Mouse (Mus musculus) bone marrow, adult 2 months (tissue): ENCODE data around the gene Creb1. TPM values are rescaled to one million over a fixed set of nuclear protein-coding genes. Genes with fewer than 3 reads are reported as not detected.

Experiments used
- H3K27ac ChIP-seq: fragments of 200-500 bp; 2 replicates; pipeline ENCODE4 v1.5.1; 2012; ENCODE audit warnings: low read depth, mild to moderate bottlenecking, control low read depth, inconsistent platforms, low read length; ENCODE audit not compliant: control insufficient read depth, poor library complexity, insufficient read depth
- H3K4me1 ChIP-seq: fragments of 200-500 bp; 2 replicates; pipeline ENCODE4 v1.6.1; 2011; ENCODE audit warnings: low read length; ENCODE audit not compliant: control insufficient read depth, insufficient read depth
- H3K4me3 ChIP-seq: fragments of 200-500 bp; replicated peaks from 2 replicates; pipeline ENCODE3; 2011; ENCODE audit warnings: mild to moderate bottlenecking, low read depth, low read length, control low read depth; ENCODE audit not compliant: control insufficient read depth
- CTCF ChIP-seq: fragments of 200-500 bp; IDR thresholded peaks from 2 replicates; pipeline ENCODE4 v1.5.1; 2011; ENCODE audit warnings: low read length, control low read depth; ENCODE audit not compliant: control insufficient read depth, insufficient read depth
- POLR2A ChIP-seq: fragments of 200-500 bp; IDR thresholded peaks from 2 replicates; pipeline ENCODE4 v1.6.1; 2011; ENCODE audit warnings: low read depth, mild to moderate bottlenecking, control low read depth, low read length, borderline replicate concordance; ENCODE audit not compliant: control insufficient read depth
- WGBS: fragments of 180-500 bp; shearing (Covaris S2); methylation state at CpG from one replicate; pipeline ENCODE4 v1.1.7; 2018; 5-methylcytosine and 5-hydroxymethylcytosine counted together
- polyA plus RNA-seq: library from polyadenylated mRNA; stranded (reverse); fragments of >200 nt; gene quantifications from 2 replicates; pipeline ENCODE4 v1.2.4, GENCODE M21; 2011; ENCODE audit warnings: low replicate concordance; ENCODE audit not compliant: missing spikeins, insufficient read depth, insufficient read length

Creb1 gene
- polyA plus RNA-seq, 1 experiment, result 15.9 TPM

DNA sequence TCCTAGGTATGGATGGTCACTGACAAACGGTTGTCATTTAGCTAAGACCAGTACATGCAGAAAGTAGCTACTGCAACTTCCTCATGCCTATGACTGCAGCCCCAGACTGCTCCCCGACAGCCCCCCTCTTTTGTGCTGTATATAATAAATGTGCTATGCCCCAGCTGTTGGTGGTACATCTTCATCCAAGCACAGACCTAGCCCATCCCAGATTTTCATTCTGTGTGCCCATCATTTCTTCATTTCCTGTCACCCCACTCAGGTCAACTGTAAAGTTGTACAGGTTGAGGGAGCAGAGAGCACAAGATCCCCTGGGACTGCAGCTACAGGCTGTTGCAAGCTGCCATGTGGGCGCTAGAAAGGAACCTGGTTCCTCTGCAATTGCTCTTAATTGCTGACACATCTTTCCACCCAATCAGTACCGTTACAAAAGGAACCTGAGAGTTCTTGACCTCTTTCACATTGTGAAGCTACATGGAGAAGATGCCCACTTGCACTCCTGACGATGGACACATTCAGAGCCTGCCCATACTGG is 2.6 kb upstream of the Creb1 start:
- 14% methylated on average over 5 of the region's 5 CpGs for WGBS
- TF ChIP-seq CTCF (no peak), POLR2A (no peak)
- H3K27ac ChIP-seq, result peak overlapping the region; percentile 9; the same call in 1 of the 2 replicates

DNA sequence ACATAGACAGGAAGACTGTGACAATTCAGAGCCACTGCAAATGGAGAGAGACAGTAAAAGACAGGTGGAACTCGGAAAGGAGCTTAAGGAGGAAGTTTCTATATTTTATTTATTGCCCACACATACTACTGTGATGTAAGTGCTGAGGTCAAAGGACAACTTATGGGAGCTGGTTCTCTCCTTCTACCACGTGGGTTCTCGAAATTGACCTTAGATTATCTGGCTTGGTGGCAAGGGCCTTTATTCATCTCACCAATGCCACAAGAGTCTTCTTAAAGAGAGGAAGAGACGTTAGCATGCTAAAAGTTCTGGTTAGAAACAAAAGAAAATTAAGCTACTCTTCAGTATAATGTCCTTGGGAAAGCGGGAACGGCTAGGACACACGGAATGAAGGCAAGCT is 897 bp upstream of the Creb1 start:
- peaks cover 3% of the 10 kb centered on the region; the same call in 1 of the 2 replicates for H3K4me1 ChIP-seq
- H3K4me3 ChIP-seq, result peak overlapping the region; percentile 67
- TF ChIP-seq CTCF (no peak), POLR2A (no peak)
- peak overlapping the region; percentile 99 for H3K27ac ChIP-seq
- WGBS, result 3% methylated on average over 7 of the region's 7 CpGs

More for the DNA sequence above, 2.6 kb upstream of the Creb1 start:
- no peak overlapping the region for H3K4me3 ChIP-seq
- H3K4me1 ChIP-seq, result peaks cover 3% of the 10 kb centered on the region; the same call in 1 of the 2 replicates

DNA sequence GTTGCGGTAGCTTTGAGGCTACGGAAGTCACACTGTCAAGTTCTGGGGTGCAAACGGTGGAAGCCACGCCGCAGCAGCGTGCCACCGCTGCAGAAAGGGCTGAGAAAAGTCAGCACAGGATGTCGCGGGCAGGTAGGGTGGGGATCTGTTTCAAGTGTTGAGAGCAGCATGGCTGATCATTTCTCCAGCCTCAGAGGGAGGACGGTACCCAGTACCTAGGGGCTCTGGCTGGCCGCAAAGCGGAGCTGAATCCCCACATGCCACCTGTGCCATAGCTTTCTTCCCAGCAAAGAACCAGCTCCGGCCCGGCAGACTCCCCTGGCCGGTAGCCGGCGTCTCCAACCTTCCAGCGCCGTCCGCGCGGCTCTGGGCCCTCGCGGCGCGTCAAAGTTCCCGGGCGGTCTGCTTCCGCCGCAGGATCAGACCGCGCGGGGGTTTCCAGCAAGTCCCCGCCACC is 350 bp upstream of the Creb1 start:
- Histone ChIP-seq H3K4me1 (peaks cover 2% of the 10 kb centered on the region; the same call in 1 of the 2 replicates), H3K4me3 (peak overlapping the region; percentile 67), H3K27ac (peak overlapping the region; percentile 99)
- WGBS, result 0% methylated on average over 34 of the region's 34 CpGs
- TF ChIP-seq POLR2A, result peak; percentile 37; the same call in 1 of the 2 replicates
- TF ChIP-seq CTCF, result no peak

DNA sequence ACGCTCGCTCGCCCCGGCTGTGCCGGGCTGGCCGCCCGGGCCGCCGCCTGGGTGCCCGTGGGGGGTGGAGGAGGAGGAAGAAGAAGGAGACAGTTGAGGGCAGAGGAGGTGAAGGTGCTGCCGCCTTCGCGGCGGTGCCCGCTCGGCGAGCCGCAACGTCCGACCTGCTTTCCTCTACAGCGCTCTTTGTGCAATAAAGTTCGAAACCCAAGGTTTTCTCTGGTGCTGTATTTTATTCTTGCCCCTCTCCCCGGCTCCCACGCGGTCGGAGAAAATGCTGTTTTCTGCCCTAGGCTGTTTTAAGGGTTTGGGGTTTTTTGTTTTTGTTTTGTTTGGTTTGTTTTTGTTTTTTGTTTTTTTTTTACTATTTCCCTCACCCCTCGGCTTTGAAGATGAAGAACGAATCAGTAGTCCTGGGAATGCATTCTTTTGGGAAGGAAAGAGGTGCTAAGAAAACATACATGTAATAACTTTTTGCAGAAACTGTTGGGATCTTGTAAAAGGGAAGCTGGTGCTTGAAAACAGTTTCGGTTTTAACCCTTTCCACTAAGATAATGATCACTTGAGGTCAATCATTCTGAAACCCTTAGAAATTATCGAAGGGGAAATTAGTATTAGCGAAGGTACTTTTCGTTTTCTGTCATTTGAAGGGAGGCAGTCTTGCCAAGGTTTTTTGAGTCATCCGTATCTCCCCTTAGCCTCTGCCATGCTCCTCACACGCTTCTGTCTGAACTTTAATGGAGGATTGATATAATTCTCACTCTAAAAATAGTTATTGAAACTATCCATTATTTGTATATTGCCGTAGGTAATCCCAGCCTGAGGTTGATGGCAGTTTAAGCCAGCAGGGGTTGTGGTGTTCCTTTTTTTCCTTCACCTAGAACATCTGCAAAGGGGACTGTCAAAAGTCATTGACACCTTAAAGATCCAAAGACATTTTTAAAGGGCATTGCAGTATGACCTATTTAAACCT is 1.3 kb downstream of the Creb1 start:
- WGBS, result under 1% methylated on average over 35 of the region's 35 CpGs
- peaks cover 2% of the 10 kb centered on the region; the same call in 1 of the 2 replicates for H3K4me1 ChIP-seq

DNA sequence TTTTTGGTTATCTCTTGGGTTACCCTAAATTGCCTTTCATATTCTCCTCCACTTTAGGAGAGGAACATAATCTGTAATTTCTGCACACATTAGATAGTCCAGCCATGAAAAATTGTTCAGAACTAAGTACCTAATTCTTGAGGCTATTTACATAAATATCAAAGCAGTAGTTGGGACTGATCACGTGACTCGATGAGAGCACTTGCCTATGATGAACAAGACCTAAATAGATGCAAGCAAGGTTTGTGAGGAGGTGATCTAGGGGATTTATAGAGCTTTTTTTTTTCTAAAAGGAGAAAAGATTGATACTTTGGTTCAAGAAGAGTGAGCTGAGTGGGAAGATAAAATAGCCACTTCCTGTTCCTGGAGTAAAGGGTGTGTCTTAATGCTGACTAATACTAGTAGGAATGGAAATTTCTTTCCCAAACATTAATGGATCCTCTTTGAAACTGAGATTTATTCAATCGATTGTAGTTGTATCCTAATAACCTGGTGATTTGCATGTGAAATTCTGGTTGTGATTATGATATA is 6.5 kb downstream of the Creb1 start:
- Histone ChIP-seq H3K27ac (no peak overlapping the region), H3K4me1 (no peaks in the 10 kb centered on the region; the same call in 1 of the 2 replicates), H3K4me3 (no peak overlapping the region)
- TF ChIP-seq POLR2A (no peak), CTCF (no peak)
- WGBS, result 73% methylated on average over 3 of the region's 3 CpGs

More for the DNA sequence above, 1.3 kb downstream of the Creb1 start:
- Histone ChIP-seq H3K27ac (peak overlapping the region; percentile 99), H3K4me3 (peak overlapping the region; percentile 92)
- TF ChIP-seq CTCF (no peak), POLR2A (peak; percentile 48; the same call in 1 of the 2 replicates)

DNA sequence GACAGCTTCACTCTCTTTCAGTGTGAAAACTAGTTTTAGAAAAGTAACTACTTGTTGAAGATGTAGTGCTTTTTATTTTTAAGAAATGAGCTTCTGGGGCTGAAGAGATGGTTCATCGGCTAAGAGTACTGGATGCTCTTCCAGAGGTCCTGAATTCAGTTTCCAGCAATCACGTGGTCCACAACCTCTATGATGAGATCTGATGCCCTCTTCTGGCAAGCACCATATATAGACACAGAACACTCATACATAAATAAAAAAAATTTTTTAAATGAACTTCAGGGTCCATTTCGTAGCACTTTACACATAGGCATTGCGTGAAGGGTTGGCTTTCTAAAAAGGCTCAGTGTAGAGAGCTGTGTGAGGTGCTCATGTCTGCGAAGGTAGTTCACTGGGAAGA is 11.3 kb downstream of the Creb1 start:
- H3K4me3 ChIP-seq, result no peak overlapping the region
- 65% methylated on average over 5 of the region's 5 CpGs for WGBS
- no peaks in the 10 kb centered on the region for H3K4me1 ChIP-seq
- TF ChIP-seq CTCF, result no peak
- no peak for TF ChIP-seq POLR2A
- H3K27ac ChIP-seq, result no peak overlapping the region

DNA sequence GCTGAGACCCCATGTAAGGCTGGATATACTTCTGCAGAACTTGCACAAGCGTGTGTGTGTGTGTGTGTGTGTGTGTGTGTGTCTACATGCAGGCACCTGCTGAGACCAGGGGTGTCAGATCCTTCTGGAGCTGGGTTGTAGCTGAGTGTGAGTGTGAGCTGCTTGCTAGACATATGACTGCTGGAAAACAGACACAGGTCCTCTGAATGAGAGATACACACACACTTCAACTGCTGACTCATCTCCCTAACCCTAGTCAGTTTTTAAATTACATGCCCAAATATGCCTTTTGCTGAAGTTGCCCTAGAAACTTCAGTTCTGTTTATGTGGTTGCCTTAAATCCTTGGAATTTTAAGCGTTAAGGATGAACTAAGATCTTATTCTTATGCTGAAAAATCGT is 13.6 kb downstream of the Creb1 start:
- 67% methylated on average over 3 of the region's 3 CpGs for WGBS
- TF ChIP-seq CTCF (no peak), POLR2A (no peak)
- H3K4me1 ChIP-seq, result no peaks in the 10 kb centered on the region
- H3K27ac ChIP-seq, result no peak overlapping the region
- H3K4me3 ChIP-seq, result no peak overlapping the region

DNA sequence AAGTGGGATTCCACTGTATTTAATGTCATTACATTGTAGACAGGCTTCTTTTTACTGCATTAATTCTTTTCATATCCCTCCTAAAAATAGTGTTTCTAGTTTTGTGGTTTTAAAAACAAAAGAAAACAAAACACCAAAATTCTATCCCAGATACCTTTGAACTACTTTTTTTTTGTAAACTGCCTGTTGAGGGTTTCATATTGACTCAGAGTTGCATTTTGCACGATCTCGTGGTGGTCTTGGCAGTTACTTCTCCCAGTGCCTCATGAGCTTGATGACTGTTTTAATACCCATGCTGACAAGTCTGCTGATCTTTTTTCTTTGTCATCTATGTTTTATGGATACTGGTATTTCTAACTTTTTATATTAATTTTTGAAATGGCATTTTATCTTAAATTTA is 16.9 kb downstream of the Creb1 start:
- H3K27ac ChIP-seq, result no peak overlapping the region
- 67% methylated on average over 2 of the region's 2 CpGs for WGBS
- no peaks in the 10 kb centered on the region for H3K4me1 ChIP-seq
- no peak for TF ChIP-seq CTCF
- no peak for TF ChIP-seq POLR2A
- H3K4me3 ChIP-seq, result no peak overlapping the region
